Mouse (Mus musculus) lung, postnatal 0 days (tissue): ENCODE results near the gene Krtap17-1.

Source experiments
- CTCF ChIP-seq: IDR thresholded peaks from 2 replicates; pipeline ENCODE4 v1.5.1; 2016; ENCODE audit warnings: antibody characterized with exemption, mild to moderate bottlenecking
- EP300 ChIP-seq: IDR thresholded peaks from 2 replicates; pipeline ENCODE4 v1.6.1; 2016; ENCODE audit warnings: antibody characterized with exemption, mild to moderate bottlenecking, control low read depth

DNA sequence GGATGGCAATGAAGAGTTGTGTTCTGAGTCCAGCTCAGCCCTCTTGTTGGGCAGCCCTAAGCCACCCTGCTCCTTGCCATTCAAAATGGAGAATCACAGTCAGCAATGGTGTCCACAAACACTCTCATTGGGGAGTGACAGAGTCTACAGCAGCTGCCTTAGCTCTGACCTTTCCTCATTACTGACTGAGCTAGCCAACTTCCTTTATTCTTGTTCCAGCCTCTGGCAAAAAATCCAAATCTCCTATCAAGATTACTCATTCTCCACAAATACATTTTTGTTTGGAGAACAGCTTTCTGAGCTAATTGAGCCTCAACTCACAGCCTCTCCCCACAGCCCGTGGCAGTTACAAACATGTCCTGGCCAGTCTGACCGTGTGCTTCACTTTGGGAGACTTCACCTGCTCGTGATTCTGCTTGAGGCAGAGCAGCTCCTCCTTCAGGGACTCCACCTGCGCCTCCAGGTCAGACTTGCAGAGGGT is 19.9 kb upstream of the Krtap17-1 start:
- no peak; the same call in 1 of the 2 replicates for TF ChIP-seq EP300
- no peak for TF ChIP-seq CTCF
